Mouse (Mus musculus) hindbrain, embryonic 15.5 days (tissue): ENCODE data around the gene Kdr. TPM values are rescaled to one million over a fixed set of nuclear protein-coding genes. Genes with fewer than 3 reads are reported as not detected.

Source experiments
- ATAC-seq: fragments of 200-750 bp; cut with Nextera tagmentation; 2 replicates; pipeline ENCODE4 v1.8.0; 2017; ENCODE audit warnings: low read depth, moderate number of reproducible peaks, moderate TSS enrichment; ENCODE audit not compliant: low FRiP score
- H3K27ac ChIP-seq: fragments of 300-500 bp; sonication (generic); replicated peaks from 2 replicates; pipeline ENCODE4 v1.5.1; 2015; ENCODE audit warnings: mild to moderate bottlenecking, inconsistent platforms
- H3K27me3 ChIP-seq: fragments of 300-500 bp; sonication (generic); 2 replicates; pipeline ENCODE4 v1.6.1; 2015; ENCODE audit warnings: control low read depth, inconsistent platforms
- H3K36me3 ChIP-seq: fragments of 300-500 bp; sonication (generic); 2 replicates; pipeline ENCODE4 v1.6.1; 2015; ENCODE audit warnings: control low read depth, inconsistent platforms
- H3K4me1 ChIP-seq: fragments of 300-500 bp; sonication (generic); replicated peaks from 2 replicates; pipeline ENCODE4 v1.6.1; 2015; ENCODE audit warnings: control low read depth, inconsistent platforms
- H3K4me2 ChIP-seq: fragments of 300-500 bp; sonication (generic); 2 replicates; pipeline ENCODE4 v1.6.1; 2015; ENCODE audit warnings: moderate library complexity, mild to moderate bottlenecking, inconsistent platforms
- H3K4me3 ChIP-seq: fragments of 300-500 bp; sonication (generic); 2 replicates; pipeline ENCODE4 v1.5.1; 2015; ENCODE audit warnings: mild to moderate bottlenecking, inconsistent platforms
- H3K9ac ChIP-seq: fragments of 300-500 bp; sonication (generic); 2 replicates; pipeline ENCODE4 v1.6.1; 2015; ENCODE audit warnings: inconsistent platforms
- H3K9me3 ChIP-seq: fragments of 300-500 bp; sonication (generic); 2 replicates; pipeline ENCODE4 v1.6.1; 2016; ENCODE audit warnings: control low read depth, inconsistent platforms
- WGBS: fragments of 180-500 bp; shearing (Covaris S2); methylation state at CpG from one replicate; pipeline ENCODE4 v1.1.7; 2015; 5-methylcytosine and 5-hydroxymethylcytosine counted together
- polyA plus RNA-seq: library from polyadenylated mRNA; unstranded; fragments of >200 nt; fragmentation: Nextera tagmentation; extraction: Ambion mirVana; gene quantifications from 2 replicates; pipeline ENCODE4 v1.2.1, GENCODE M21; 2015

The Kdr gene
- polyA plus RNA-seq, result 23.8 and 24.4 TPM in 2 replicates

GRCm38 (mm10) chr5:75978374-75979100 lies at the start of gene Kdr:
Gene Kdr, minus strand, starts transcription at chr5:75978458.
- peak within 1 kb of the TSS; percentile 99 for H3K4me2 ChIP-seq
- no peaks in the 10 kb centered on the region for H3K36me3 ChIP-seq
- H3K27ac ChIP-seq, result peak within 1 kb of the TSS; percentile 35
- H3K9ac ChIP-seq, result peak within 1 kb of the TSS; percentile 46
- peaks cover 21% of the 10 kb centered on the region for H3K4me1 ChIP-seq
- WGBS, result 1% methylated on average over 37 of the region's 37 CpGs
- peaks cover 36% of the 10 kb centered on the region for H3K27me3 ChIP-seq
- peak within 1 kb of the TSS; percentile 58 for H3K4me3 ChIP-seq
- no peaks in the 10 kb centered on the region for H3K9me3 ChIP-seq
- ATAC-seq, result peak; percentile 88

GRCm38 (mm10) chr5:76026805-76027204 lies 48.5 kb upstream of the Kdr start:
- Histone ChIP-seq H3K4me2 (no peak overlapping the region), H3K9me3 (no peaks in the 10 kb centered on the region), H3K36me3 (no peaks in the 10 kb centered on the region), H3K4me3 (no peak overlapping the region), H3K27me3 (no peaks in the 10 kb centered on the region), H3K4me1 (no peaks in the 10 kb centered on the region), H3K9ac (no peak overlapping the region), H3K27ac (no peak overlapping the region)
- 82% methylated on average over 6 of the region's 6 CpGs for WGBS
- no peak for ATAC-seq

- Histone ChIP-seq H3K27me3 (no peaks in the 10 kb centered on the region), H3K4me1 (no peaks in the 10 kb centered on the region), H3K36me3 (no peaks in the 10 kb centered on the region), H3K4me3 (no peak overlapping the region), H3K27ac (no peak overlapping the region), H3K4me2 (no peak overlapping the region), H3K9me3 (no peaks in the 10 kb centered on the region), H3K9ac (no peak overlapping the region)
- 58% methylated on average over 4 of the region's 4 CpGs for WGBS
- no peak for ATAC-seq
Observed at GRCm38 (mm10) chr5:76025996-76026665, 47.9 kb upstream of the Kdr start.

- no peaks in the 10 kb centered on the region for H3K4me1 ChIP-seq
- H3K27ac ChIP-seq, result no peak overlapping the region
- 83% methylated on average over 14 of the region's 14 CpGs for WGBS
- no peaks in the 10 kb centered on the region for H3K9me3 ChIP-seq
- H3K9ac ChIP-seq, result no peak overlapping the region
- H3K4me2 ChIP-seq, result no peak overlapping the region
- ATAC-seq, result no peak
- no peak overlapping the region for H3K4me3 ChIP-seq
- no peaks in the 10 kb centered on the region for H3K36me3 ChIP-seq
- H3K27me3 ChIP-seq, result no peaks in the 10 kb centered on the region
Observed at GRCm38 (mm10) chr5:76023011-76023773, 44.9 kb upstream of the Kdr start.

- Histone ChIP-seq H3K4me3 (no peak overlapping the region), H3K4me1 (no peaks in the 10 kb centered on the region), H3K4me2 (no peak overlapping the region), H3K36me3 (no peaks in the 10 kb centered on the region), H3K27me3 (no peaks in the 10 kb centered on the region), H3K9ac (no peak overlapping the region), H3K9me3 (no peaks in the 10 kb centered on the region), H3K27ac (no peak overlapping the region)
- 91% methylated on average over 6 of the region's 6 CpGs for WGBS
- no peak for ATAC-seq
Observed at GRCm38 (mm10) chr5:76022436-76022835, 44.2 kb upstream of the Kdr start.

GRCm38 (mm10) chr5:76018321-76018720 lies 40.1 kb upstream of the Kdr start:
- 81% methylated on average over 5 of the region's 5 CpGs for WGBS
- Histone ChIP-seq H3K4me2 (no peak overlapping the region), H3K9me3 (no peaks in the 10 kb centered on the region), H3K4me3 (no peak overlapping the region), H3K27me3 (no peaks in the 10 kb centered on the region), H3K9ac (no peak overlapping the region), H3K36me3 (no peaks in the 10 kb centered on the region), H3K4me1 (no peaks in the 10 kb centered on the region), H3K27ac (0 out of 2 replicates have a peak overlapping the region, but pooled peaks have one; percentile 11)
- no peak for ATAC-seq

GRCm38 (mm10) chr5:76016086-76016485 lies 37.8 kb upstream of the Kdr start:
- Histone ChIP-seq H3K4me1 (no peaks in the 10 kb centered on the region), H3K9me3 (no peaks in the 10 kb centered on the region), H3K27ac (no peak overlapping the region), H3K9ac (no peak overlapping the region), H3K36me3 (no peaks in the 10 kb centered on the region), H3K4me3 (no peak overlapping the region), H3K27me3 (no peaks in the 10 kb centered on the region), H3K4me2 (no peak overlapping the region)
- no peak for ATAC-seq
- WGBS, result 76% methylated on average over 8 of the region's 8 CpGs

- ATAC-seq, result no peak
- Histone ChIP-seq H3K27me3 (no peaks in the 10 kb centered on the region), H3K9me3 (no peaks in the 10 kb centered on the region), H3K9ac (no peak overlapping the region), H3K36me3 (no peaks in the 10 kb centered on the region), H3K4me3 (no peak overlapping the region), H3K4me1 (no peaks in the 10 kb centered on the region), H3K27ac (no peak overlapping the region), H3K4me2 (no peak overlapping the region)
- 78% methylated on average over 7 of the region's 7 CpGs for WGBS
Observed at GRCm38 (mm10) chr5:76013881-76014431, 35.7 kb upstream of the Kdr start.

GRCm38 (mm10) chr5:76006403-76006802 lies 28.1 kb upstream of the Kdr start:
- Histone ChIP-seq H3K9ac (no peak overlapping the region), H3K27me3 (no peaks in the 10 kb centered on the region), H3K9me3 (no peaks in the 10 kb centered on the region), H3K4me3 (no peak overlapping the region), H3K27ac (no peak overlapping the region), H3K4me2 (no peak overlapping the region), H3K36me3 (no peaks in the 10 kb centered on the region), H3K4me1 (0 out of 2 replicates have a peak, but pooled peaks cover 3% of the 10 kb centered on the region)
- no peak for ATAC-seq
- 71% methylated on average over 7 of the region's 7 CpGs for WGBS

- H3K36me3 ChIP-seq, result no peaks in the 10 kb centered on the region
- no peak overlapping the region for H3K9ac ChIP-seq
- ATAC-seq, result no peak
- H3K4me2 ChIP-seq, result no peak overlapping the region
- no peaks in the 10 kb centered on the region for H3K27me3 ChIP-seq
- no peaks in the 10 kb centered on the region for H3K9me3 ChIP-seq
- H3K4me3 ChIP-seq, result no peak overlapping the region
- H3K4me1 ChIP-seq, result no peaks in the 10 kb centered on the region
- H3K27ac ChIP-seq, result no peak overlapping the region
- 88% methylated on average over 8 of the region's 8 CpGs for WGBS
Observed at GRCm38 (mm10) chr5:75990212-75990611, 12.0 kb upstream of the Kdr start.

- Histone ChIP-seq H3K4me1 (no peaks in the 10 kb centered on the region), H3K9me3 (no peaks in the 10 kb centered on the region)
Observed at GRCm38 (mm10) chr5:75987530-75987929, 9.3 kb upstream of the Kdr start.

More at GRCm38 (mm10) chr5:75987530-75987929, 9.3 kb upstream of the Kdr start:
- WGBS, result 86% methylated on average over 8 of the region's 8 CpGs
- Histone ChIP-seq H3K4me3 (no peak overlapping the region), H3K4me2 (no peak overlapping the region), H3K27me3 (no peaks in the 10 kb centered on the region), H3K27ac (no peak overlapping the region), H3K9ac (no peak overlapping the region), H3K36me3 (no peaks in the 10 kb centered on the region)
- ATAC-seq, result no peak
